Comparison of ENCODE assay signal across 23 mouse cellular contexts in genomic region chr10:77532020-77532413, GRCm38 (mm10). TPM values are rescaled to one million over a fixed set of nuclear protein-coding genes. Genes with fewer than 3 reads are reported as not detected.
DNase-seq lines count a peak whose midpoint lies in the region; ATAC-seq and TF ChIP-seq lines count a peak whose summit lies in the region.
"Had no signal": no experiment of that assay in that cellular context is flagged by ENCODE, and none has a peak within 500 bp of the region (broad histone marks: within the 10 kb centered on the region; RNA-seq: fewer than 3 reads in every experiment).

No protein-coding gene starts in this region.

- peak; percentile 33 to 35; a peak in 3 of 4 replicates for TF ChIP-seq EP300 in MEL (IDR thresholded peaks at IDR 0.05; ENCODE audit: low read depth in 1 of 2, low read length in 2 of 2)

- TF ChIP-seq CTCF in MEL (IDR thresholded peaks at IDR 0.05 in 2 of 3, conservative IDR thresholded peaks at IDR 0.05 in 1 of 3; ENCODE audit: control insufficient read depth in 1 of 3, insufficient read depth in 1 of 3, low read depth in 2 of 3, low read length in 3 of 3, poor library complexity in 1 of 3, severe bottlenecking in 1 of 3), result no peak

- intact Hi-C loops in left cerebral cortex, postnatal 25 days (cut with DNase I), result no loop called here

- DNase-seq in heart, adult 11 months, result peak; percentile 86
- DNase-seq in heart, adult 8-10 months (ENCODE audit: low spot score), result no peak
- no peak for DNase-seq in MEL (ENCODE audit: low read depth, low spot score)
- DNase-seq in left cerebral cortex, postnatal 25 days (ENCODE audit: low spot score in 2 of 2), result no peak
- DNase-seq in layer of hippocampus, postnatal 14 days (ENCODE audit: low spot score in 2 of 2), result no peak
- no peak for DNase-seq in hindbrain, embryonic 10.5 days (ENCODE audit: low spot score)
- DNase-seq: adrenal gland, adult 8-10 months; cerebellum, adult 11 months; cerebellum, postnatal 10 days; forebrain, postnatal 0 days; gastrocnemius, postnatal 36 days; heart, postnatal 10 days; lung, adult 2 months; lung, postnatal 4 days; midbrain, embryonic 14.5 days had no signal

- peaks cover 9% of the 10 kb centered on the region for H3K79me2 ChIP-seq in MEL (ENCODE audit: control insufficient read depth, insufficient read depth, low read length, poor library complexity)

- no peak for TF ChIP-seq RAD21 in MEL (IDR thresholded peaks at IDR 0.05; ENCODE audit: low read depth, low read length)

- no peak for TF ChIP-seq POLR2A in MEL (IDR thresholded peaks at IDR 0.05; ENCODE audit: control insufficient read depth in 1 of 2, insufficient read depth in 1 of 2, low read depth in 1 of 2, low read length in 2 of 2, poor library complexity in 1 of 2)

- H3K36me3 ChIP-seq in MEL (ENCODE audit: control insufficient read depth in 1 of 2, insufficient read depth in 2 of 2, low read length in 2 of 2), result peaks cover 0 to 22% of the 10 kb centered on the region in 2 experiments; a peak in 2 of 4 replicates
- H3K36me3 ChIP-seq in liver, embryonic 12.5 days, result no peaks in the 10 kb centered on the region
- H3K36me3 ChIP-seq in hindbrain, embryonic 10.5 days, result no peaks in the 10 kb centered on the region
- H3K36me3 ChIP-seq: embryonic facial prominence, embryonic 15.5 days; limb, embryonic 13.5 days had no signal

- H3K9me3 ChIP-seq in MEL (replicated peaks; ENCODE audit: insufficient read depth, low read length), result no peaks in the 10 kb centered on the region
- H3K9me3 ChIP-seq in liver, embryonic 12.5 days (replicated peaks), result no peaks in the 10 kb centered on the region
- H3K9me3 ChIP-seq in hindbrain, embryonic 10.5 days, result no peaks in the 10 kb centered on the region
- H3K9me3 ChIP-seq: embryonic facial prominence, embryonic 15.5 days; limb, embryonic 13.5 days had no signal

- no peak overlapping the region for H3K4me3 ChIP-seq in MEL (ENCODE audit: control insufficient read depth in 1 of 2, insufficient read depth in 1 of 2, low read depth in 2 of 2, low read length in 2 of 2)
- 0 out of 2 replicates have a peak overlapping the region, but pooled peaks have one; percentile 6 for H3K4me3 ChIP-seq in liver, embryonic 12.5 days
- H3K4me3 ChIP-seq in hindbrain, embryonic 10.5 days, result no peak overlapping the region
- H3K4me3 ChIP-seq: embryonic facial prominence, embryonic 15.5 days; limb, embryonic 13.5 days had no signal

- H3K27ac ChIP-seq in MEL (ENCODE audit: control insufficient read depth, low read depth, low read length), result peak overlapping the region; percentile 84
- peak overlapping the region; percentile 68 for H3K27ac ChIP-seq in liver, embryonic 12.5 days
- no peak overlapping the region for H3K27ac ChIP-seq in hindbrain, embryonic 10.5 days
- H3K27ac ChIP-seq: embryonic facial prominence, embryonic 15.5 days; hindbrain, embryonic 14.5 days; limb, embryonic 13.5 days had no signal

- peak; percentile 62 for ATAC-seq in liver, embryonic 12.5 days
- peak; percentile 33 for ATAC-seq in megakaryocyte progenitor cell, adult 5-6 weeks (replicated peaks; ENCODE audit: poor library complexity)
- ATAC-seq: forebrain, postnatal 0 days; intestine, embryonic 16.5 days had no signal

- H3K27me3 ChIP-seq in MEL (ENCODE audit: control insufficient read depth in 1 of 2, insufficient read depth in 2 of 2, low read length in 2 of 2), result no peaks in the 10 kb centered on the region
- H3K27me3 ChIP-seq in liver, embryonic 12.5 days (replicated peaks), result no peaks in the 10 kb centered on the region
- H3K27me3 ChIP-seq in hindbrain, embryonic 10.5 days (ENCODE audit: insufficient read depth, poor library complexity, severe bottlenecking), result no peaks in the 10 kb centered on the region
- H3K27me3 ChIP-seq: embryonic facial prominence, embryonic 15.5 days; limb, embryonic 13.5 days; Patski had no signal

- H3K4me1 ChIP-seq in MEL (ENCODE audit: control insufficient read depth in 1 of 2, insufficient read depth in 2 of 2, low read length in 2 of 2), result peaks cover 0 to 31% of the 10 kb centered on the region in 2 experiments; a peak in 3 of 4 replicates
- peaks cover 62% of the 10 kb centered on the region for H3K4me1 ChIP-seq in liver, embryonic 12.5 days
- peaks cover 5% of the 10 kb centered on the region; the same call in 1 of the 2 replicates for H3K4me1 ChIP-seq in hindbrain, embryonic 10.5 days (replicated peaks)
- H3K4me1 ChIP-seq: embryonic facial prominence, embryonic 15.5 days; limb, embryonic 13.5 days had no signal

- H3K4me2 ChIP-seq in liver, embryonic 12.5 days, result peak overlapping the region; percentile 58
- H3K4me2 ChIP-seq: embryonic facial prominence, embryonic 15.5 days; heart, embryonic 11.5 days; hindbrain, embryonic 14.5 days; limb, embryonic 13.5 days had no signal

- 17% methylated on average over 1 of the region's 1 CpGs for WGBS in liver, embryonic 12.5 days (ENCODE audit: insufficient replicate concordance)
- 92% methylated on average over 1 of the region's 1 CpGs for WGBS in hindbrain, embryonic 10.5 days

- H3K9ac ChIP-seq in MEL (ENCODE audit: control insufficient read depth, low read depth, low read length, poor library complexity, severe bottlenecking), result no peak overlapping the region
- no peak overlapping the region for H3K9ac ChIP-seq in liver, embryonic 12.5 days
- H3K9ac ChIP-seq: embryonic facial prominence, embryonic 15.5 days; forebrain, postnatal 0 days; hindbrain, embryonic 14.5 days; limb, embryonic 13.5 days had no signal

TF ChIP-seq in MEL, 35 proteins besides CTCF, POLR2A, EP300 and RAD21:
- TF ChIP-seq GATA1 (IDR thresholded peaks at IDR 0.05; ENCODE audit: low read depth, low read length) (0 out of 2 replicates have a peak, but pooled peaks have one; percentile 8), CHD1 (IDR thresholded peaks at IDR 0.05; ENCODE audit: low read depth, low read length) (no peak), TAL1 (IDR thresholded peaks at IDR 0.05; ENCODE audit: low read length) (peak; percentile 26; the same call in 1 of the 2 replicates)

RNA-seq across cellular contexts. Expression of gene Itgb2, which starts 2.0 kb away (rescaled TPM):
- 10 to 100 TPM in 1 of 4 experiments, 1 to 10 TPM in 3; 3.3 to 25.5 (median 3.7) TPM for total RNA-seq in heart, adult 8-10 months (2022)
- 36.7 and 36.9 TPM in 2 replicates for total RNA-seq in MEL (2012; rRNA removed)
- 10 to 100 TPM in 1 of 2 experiments, not detected in 1; 45.8 TPM for polyA plus RNA-seq in MEL (2012; ENCODE audit: insufficient read depth in 1 of 2, insufficient read length in 2 of 2, low read depth in 1 of 2, low replicate concordance in 2 of 2, missing spikeins in 1 of 2)
- polyA plus RNA-seq in liver, embryonic 12.5 days (2016; fragmentation: Nextera tagmentation; extraction: Ambion mirVana), result 13.5 and 13.9 TPM in 2 replicates
- total RNA-seq in megakaryocyte progenitor cell, adult 5-6 weeks (2015), result 37.2 and 37.9 TPM in 2 replicates
- total RNA-seq in megakaryocyte progenitor cell, adult 5-6 weeks (2017), result 35.1 and 42.0 TPM in 2 replicates
- total RNA-seq in left cerebral cortex, postnatal 25 days (2021), result 1 to 10 TPM; 2.9 to 3.6 TPM
- 1 to 10 TPM; 2.2 to 3.1 TPM for total RNA-seq in layer of hippocampus, postnatal 14 days (2021)
- polyA plus RNA-seq in hindbrain, embryonic 10.5 days (2016; fragmentation: Nextera tagmentation; extraction: Ambion mirVana), result 1.0 and 1.2 TPM in 2 replicates

RNA-seq across cellular contexts. Expression of gene Fam207a, which starts 16.4 kb away (rescaled TPM):
- total RNA-seq in heart, adult 8-10 months (2022), result 10 to 100 TPM in 1 of 4 experiments, 1 to 10 TPM in 3; 8.0 to 12.4 (median 9.1) TPM
- total RNA-seq in MEL (2012; rRNA removed), result 54.9 and 70.6 TPM in 2 replicates
- polyA plus RNA-seq in MEL (2012; ENCODE audit: insufficient read depth in 1 of 2, insufficient read length in 2 of 2, low read depth in 1 of 2, low replicate concordance in 2 of 2, missing spikeins in 1 of 2), result 10 to 100 TPM in 1 of 2 experiments, not detected in 1; 74.0 TPM
- polyA plus RNA-seq in liver, embryonic 12.5 days (2016; fragmentation: Nextera tagmentation; extraction: Ambion mirVana), result 32.7 and 33.7 TPM in 2 replicates
- 9.1 and 9.9 TPM in 2 replicates for total RNA-seq in megakaryocyte progenitor cell, adult 5-6 weeks (2015)
- total RNA-seq in megakaryocyte progenitor cell, adult 5-6 weeks (2017), result 28.8 and 38.1 TPM in 2 replicates
- 10 to 100 TPM; 34.2 to 36.0 TPM for total RNA-seq in left cerebral cortex, postnatal 25 days (2021)
- total RNA-seq in layer of hippocampus, postnatal 14 days (2021), result 10 to 100 TPM; 32.3 to 34.9 TPM
- 48.8 and 50.0 TPM in 2 replicates for polyA plus RNA-seq in hindbrain, embryonic 10.5 days (2016; fragmentation: Nextera tagmentation; extraction: Ambion mirVana)

RNA-seq across cellular contexts. Expression of gene Pttg1ip, which starts 49.5 kb away (rescaled TPM):
- 100 to 1,000 TPM; 132 to 142 (median 134) TPM for total RNA-seq in heart, adult 8-10 months (2022)
- total RNA-seq in MEL (2012; rRNA removed), result 41.1 and 50.4 TPM in 2 replicates
- polyA plus RNA-seq in MEL (2012; ENCODE audit: insufficient read depth in 1 of 2, insufficient read length in 2 of 2, low read depth in 1 of 2, low replicate concordance in 2 of 2, missing spikeins in 1 of 2), result 10 to 100 TPM in 1 of 2 experiments, not detected in 1; 53.1 TPM
- polyA plus RNA-seq in liver, embryonic 12.5 days (2016; fragmentation: Nextera tagmentation; extraction: Ambion mirVana), result 68.8 and 72.8 TPM in 2 replicates
- 54.1 and 60.0 TPM in 2 replicates for total RNA-seq in megakaryocyte progenitor cell, adult 5-6 weeks (2015)
- 31.8 and 37.6 TPM in 2 replicates for total RNA-seq in megakaryocyte progenitor cell, adult 5-6 weeks (2017)
- 10 to 100 TPM; 71.0 to 87.6 TPM for total RNA-seq in left cerebral cortex, postnatal 25 days (2021)
- total RNA-seq in layer of hippocampus, postnatal 14 days (2021), result 10 to 100 TPM; 77.4 to 79.9 TPM
- polyA plus RNA-seq in hindbrain, embryonic 10.5 days (2016; fragmentation: Nextera tagmentation; extraction: Ambion mirVana), result 66.6 and 67.2 TPM in 2 replicates
